Mouse (Mus musculus) neural tube, embryonic 10.5 days (tissue): Measurements from ENCODE around the gene Tmem108.
A peak's percentile ranks its signal among the peaks of the same experiment; 100 is the strongest.

ENCODE experiments used
- DNase-seq: peaks from one replicate; pipeline ENCODE4 v3.0.0-alpha.2; 2017; ENCODE audit warnings: low spot score; ENCODE audit errors: extremely low spot score

Gene Tmem108

GRCm38 (mm10) chr9:103459839-103460238 is 301.8 kb downstream of the Tmem108 start:
- DNase-seq = no peak

DNA sequence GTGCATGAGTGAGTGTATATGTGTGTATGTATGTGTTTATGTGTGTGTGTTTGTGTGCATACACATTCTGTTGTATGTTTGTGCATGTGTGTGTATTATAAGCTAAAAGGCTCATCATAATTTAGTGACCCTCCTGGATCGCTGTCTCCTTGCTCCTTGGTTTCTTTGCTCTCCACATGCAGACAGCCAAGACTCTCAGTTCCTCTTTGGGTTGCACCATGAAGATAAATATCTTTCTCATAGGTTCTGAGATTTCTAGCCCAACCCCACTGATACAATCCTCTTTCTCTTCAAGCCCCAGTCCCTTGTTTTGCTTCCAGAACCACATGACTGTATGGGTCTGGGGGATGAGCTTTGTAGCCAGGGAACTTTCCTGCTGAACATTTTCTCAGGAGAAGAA is 302.3 kb downstream of the Tmem108 start:
- no peak for DNase-seq

DNA sequence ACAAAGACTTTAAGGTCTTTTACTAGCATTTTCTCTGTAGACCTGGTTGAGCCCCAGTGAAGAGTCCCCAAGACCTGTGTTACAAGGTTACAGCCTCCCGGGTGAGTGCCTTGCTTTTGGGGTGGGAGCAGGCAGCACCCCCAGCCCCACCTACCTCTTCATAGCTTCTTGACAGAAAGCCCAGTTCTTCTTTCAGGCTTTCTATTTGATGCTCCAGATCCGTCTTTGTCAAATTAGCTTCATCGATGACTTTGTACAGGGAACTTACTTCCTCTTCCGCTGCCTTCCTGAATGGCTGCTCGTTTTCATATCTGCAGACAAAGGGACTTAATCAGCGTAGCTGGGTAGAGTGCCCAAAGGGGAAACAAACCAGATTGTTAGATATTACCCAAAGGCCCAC is 312.0 kb downstream of the Tmem108 start:
- no peak for DNase-seq

- no peak for DNase-seq
Measured at GRCm38 (mm10) chr9:103449092-103449491, 312.5 kb downstream of the Tmem108 start.

DNA sequence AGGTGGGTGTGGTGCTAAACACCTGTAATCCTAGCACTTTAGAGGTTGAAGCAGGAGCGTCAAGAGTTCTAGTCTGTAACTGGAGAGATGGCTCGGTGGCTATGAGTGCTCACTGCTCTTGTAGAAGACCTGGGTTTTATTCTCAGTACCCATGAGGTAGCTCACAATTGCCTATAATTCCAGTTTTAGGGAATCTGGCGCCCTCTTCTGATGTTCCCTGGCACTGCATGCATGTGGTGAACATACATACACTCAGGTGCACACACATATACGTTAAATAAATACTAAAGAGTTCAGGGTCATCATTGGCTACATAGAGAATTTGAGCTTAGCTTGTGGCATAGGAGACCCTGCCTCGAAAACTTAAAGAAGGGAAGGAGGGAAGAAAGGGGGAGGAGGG is 317.0 kb downstream of the Tmem108 start:
- no peak for DNase-seq

- no peak for DNase-seq
Measured at GRCm38 (mm10) chr9:103443824-103444185, 317.8 kb downstream of the Tmem108 start.

DNA sequence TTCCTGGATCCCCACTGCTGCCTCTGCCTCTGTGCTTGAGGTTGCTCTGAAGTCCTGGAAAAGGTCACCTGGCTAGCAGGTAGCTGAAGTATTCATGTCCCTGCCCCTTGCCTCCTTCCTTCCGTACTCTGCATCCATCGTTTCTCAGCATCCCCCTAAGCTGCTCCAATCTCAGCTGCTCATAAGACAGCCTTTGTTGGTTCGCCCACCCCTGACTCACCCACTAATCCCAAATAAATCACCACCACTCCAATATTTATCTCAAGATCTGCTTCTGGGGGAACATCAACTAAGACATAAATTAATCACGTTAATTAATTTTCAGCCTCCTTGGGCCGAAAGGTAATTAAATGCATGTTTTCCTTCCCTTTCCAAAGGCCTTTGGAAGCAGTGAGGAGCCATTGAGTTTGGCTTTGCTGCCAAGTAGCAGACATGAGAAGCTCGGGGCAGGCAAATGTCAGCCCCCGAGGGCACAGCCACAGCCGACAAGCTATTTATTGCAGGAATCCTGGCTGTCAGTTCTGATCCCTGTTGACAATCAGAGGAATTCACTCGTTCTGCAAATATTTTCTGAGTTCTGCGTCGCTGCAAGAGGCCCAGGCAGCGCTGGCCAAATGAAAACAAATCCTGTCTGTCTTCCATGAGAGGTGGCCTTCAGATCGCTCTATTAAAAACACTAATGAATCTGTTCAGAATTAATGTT is 318.4 kb downstream of the Tmem108 start:
- DNase-seq = peak; percentile 19

DNA sequence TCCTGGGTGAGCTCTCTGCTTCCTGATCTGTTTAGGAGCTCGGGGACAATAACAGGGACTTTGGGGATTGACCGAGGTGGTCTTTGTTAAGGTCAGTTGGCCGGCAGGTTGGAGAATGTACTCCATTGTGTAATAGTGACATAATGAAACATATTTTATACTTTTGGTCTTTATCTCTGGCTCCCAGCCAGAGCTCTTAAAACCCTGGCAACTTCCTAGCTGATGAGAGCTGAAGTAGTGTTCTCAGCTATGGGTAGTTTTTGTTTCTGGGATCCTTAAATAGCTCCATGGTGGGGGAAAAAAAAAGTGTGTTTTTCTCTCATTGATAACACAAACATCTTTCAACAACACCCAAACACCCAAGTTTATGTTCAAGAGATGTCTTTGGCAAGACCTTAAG is 321.0 kb downstream of the Tmem108 start:
- no peak for DNase-seq

DNA sequence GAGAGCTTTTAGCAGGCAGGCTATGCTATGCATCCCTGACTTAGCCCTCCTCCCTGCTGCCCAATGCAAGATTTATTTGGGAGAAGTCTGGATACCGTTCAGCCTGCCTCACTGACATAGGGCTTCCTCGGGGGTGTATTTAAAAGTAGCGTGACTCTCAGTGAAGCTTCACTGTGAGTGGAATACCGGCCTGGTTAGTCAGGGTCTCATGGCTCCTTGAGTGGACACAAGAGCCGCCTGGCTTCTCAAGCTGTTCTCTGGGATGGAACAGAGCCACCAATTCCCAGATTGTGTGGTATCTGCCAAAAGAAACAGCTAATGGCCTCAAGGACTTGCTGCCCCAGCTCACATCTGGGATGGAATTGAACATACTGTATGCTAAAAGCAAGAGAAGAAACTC is 324.5 kb downstream of the Tmem108 start:
- no peak for DNase-seq

- DNase-seq = no peak
Measured at GRCm38 (mm10) chr9:103434116-103434515, 327.5 kb downstream of the Tmem108 start.
